Mouse (Mus musculus) spleen, postnatal 36 days (tissue): ENCODE results near the gene Dhcr7.

ENCODE experiments used
- DNase-seq, 2 experiments: peaks; one replicate each; pipeline ENCODE4 v3.0.0; 2022; ENCODE audit warnings: low spot score in 2 of 2, mixed read lengths in 1 of 2

Gene Dhcr7

DNA sequence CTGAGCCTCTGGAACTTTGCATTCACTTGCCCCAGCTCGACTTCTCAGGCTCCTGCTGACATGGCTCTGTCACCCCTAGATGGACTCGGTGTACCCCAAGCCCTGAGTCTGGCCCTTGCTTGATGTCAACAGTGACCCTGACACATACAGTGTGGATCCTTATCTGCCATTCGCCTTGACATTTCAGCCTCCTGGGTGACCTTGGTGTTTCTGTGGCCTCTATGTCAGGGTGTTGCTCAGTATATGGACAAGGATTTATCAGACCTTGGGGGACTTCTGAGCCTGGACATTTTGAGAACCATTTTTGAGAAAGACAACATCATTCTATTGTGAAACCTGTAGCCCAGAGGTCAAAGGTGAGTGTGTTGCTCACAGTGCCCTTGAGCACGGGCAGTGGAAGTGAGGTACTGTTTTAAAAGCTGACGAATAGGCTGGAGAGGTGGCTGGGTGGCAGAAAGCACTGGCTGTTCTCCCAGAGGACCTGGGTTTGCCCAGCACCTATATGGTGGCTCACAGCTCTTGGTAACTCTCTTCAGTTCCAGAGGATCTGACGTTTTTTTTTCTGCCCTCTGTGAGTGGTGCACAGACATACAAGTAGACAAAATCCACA is 10.7 kb downstream of the Dhcr7 start:
- DNase-seq, result no peak

DNA sequence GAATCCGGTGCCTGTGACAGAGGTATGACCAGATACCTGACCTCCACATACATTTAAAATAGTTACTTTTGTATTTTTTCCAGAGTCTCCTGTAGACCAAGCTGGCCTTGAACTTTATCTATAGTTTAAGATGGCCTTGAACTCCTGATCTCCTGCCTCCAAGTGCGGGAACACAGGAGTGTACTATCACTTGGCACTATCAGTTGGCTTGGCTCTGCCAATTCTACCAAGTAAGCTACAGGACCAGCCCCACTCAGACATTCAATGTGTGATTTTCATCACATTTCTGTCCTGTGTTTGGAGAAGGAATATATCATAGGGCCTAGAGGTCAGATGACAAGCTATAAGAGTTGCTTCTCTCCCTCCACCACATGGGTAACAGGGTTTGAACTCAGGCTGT is 11.4 kb downstream of the Dhcr7 start:
- no peak for DNase-seq

DNA sequence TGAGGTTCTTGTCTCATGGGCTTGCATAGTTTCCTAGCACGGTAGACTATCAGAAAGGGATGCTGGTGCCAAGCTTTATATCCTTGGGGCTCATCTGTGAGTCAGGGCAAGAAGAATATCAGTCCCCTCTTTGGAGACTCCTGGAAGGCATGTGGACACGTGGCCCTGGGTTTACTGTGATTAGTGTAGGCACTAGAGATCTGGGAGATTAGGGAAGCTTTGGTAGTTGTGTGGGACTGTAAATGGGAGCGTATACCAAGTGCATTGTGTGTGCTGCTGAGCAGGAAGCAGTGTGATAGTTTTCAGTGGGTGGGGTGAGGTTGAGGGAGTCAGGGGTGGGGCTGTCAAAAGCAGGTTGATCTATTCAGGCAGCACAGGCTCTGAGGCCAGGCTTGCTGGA is 12.0 kb downstream of the Dhcr7 start:
- no peak for DNase-seq

DNA sequence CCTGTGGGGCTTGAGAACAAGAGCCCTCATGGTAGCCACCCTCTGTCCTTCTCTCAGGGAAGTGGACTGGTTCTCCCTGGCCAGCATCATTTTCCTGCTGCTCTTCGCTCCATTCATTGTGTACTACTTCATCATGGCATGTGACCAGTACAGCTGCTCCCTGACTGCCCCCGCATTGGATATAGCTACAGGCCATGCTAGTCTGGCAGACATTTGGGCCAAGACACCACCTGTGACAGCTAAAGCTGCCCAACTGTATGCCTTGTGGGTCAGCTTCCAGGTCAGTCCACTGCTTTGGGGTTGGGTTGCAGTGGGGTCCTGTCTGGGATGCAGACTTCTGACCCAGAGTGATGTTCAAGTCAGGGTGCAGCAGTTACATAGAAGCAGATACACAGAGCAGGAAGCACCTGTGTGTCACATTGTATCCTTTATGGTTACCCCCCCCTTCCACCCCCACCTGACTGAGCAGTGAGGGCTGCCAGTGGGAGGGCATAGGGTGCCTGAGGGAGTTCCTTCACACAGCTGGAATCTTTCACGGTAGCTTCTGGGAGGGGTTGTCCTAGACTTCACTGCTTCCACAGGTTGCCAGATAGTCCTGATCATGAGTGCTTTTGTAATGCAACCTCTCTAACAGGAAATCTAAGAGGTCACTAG is 14.9 kb downstream of the Dhcr7 start:
- DNase-seq, result no peak

DNA sequence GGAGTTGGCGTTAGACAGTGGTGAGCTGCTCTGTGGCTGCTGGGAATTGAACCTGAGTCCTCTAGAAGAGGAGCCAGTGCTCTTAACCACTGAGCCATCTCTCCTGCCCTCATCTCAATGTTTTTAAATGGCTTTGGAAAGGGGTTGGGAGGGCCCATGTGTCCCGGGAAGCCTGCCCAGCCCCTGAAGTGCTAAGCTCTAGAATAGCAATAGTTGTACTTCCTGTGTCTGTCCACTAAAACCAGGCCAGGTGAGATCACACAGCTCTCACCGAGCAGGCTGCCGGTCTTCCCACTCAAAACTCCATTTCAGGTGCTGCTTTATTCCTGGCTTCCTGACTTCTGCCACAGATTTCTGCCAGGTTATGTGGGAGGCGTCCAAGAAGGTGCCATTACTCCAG is 17.2 kb downstream of the Dhcr7 start:
- DNase-seq, result no peak

DNA sequence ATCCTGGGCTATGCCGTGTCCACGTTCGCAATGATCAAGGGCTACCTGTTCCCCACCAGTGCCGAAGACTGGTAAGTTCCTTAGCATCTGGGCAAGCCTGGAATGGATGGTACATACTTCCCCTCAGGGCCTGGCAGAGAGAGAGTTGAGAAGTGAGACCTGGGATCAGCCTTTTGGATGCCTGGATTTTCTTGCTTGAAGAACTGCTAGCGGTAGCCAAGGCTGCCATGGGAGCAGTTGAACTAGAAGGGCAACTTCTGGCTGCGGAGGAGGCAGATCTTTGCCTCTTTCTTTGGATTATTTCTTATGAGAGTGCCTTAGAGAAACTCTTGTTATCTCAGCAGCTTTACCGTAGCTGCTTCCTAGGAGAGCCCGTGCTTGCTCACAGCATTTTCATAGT is 18.4 kb downstream of the Dhcr7 start:
- DNase-seq, result no peak

DNA sequence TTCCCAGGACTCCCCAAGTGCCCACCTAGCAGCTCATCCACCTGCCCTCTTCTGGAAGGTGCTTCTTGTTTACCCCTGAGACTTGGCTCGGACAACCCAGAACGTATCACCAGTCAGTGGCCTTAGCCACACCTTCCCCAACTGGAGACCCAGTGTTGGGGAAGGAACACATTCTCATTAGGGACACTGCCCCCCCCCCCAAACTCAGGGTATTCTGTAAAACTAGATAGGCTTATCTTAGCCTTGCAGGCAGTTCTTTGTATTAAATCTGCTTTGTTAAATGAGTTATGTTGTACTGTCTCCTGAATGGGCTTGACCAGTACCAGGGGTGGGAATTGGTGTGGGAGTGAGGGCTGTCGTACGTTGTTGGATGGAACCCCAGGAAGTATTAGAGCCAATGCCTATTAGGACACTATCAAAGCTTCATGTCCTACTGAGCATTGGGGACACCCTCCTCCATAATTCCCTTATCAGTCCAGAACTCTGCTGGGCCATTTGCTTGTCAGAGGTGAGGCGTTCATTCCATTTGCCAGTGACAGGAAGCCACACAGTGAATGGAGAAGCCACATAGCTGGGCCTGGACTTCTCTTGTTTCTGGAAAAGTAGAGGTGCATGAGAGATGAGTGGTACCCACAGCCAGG is 25.3 kb downstream of the Dhcr7 start:
- DNase-seq, result no peak

DNA sequence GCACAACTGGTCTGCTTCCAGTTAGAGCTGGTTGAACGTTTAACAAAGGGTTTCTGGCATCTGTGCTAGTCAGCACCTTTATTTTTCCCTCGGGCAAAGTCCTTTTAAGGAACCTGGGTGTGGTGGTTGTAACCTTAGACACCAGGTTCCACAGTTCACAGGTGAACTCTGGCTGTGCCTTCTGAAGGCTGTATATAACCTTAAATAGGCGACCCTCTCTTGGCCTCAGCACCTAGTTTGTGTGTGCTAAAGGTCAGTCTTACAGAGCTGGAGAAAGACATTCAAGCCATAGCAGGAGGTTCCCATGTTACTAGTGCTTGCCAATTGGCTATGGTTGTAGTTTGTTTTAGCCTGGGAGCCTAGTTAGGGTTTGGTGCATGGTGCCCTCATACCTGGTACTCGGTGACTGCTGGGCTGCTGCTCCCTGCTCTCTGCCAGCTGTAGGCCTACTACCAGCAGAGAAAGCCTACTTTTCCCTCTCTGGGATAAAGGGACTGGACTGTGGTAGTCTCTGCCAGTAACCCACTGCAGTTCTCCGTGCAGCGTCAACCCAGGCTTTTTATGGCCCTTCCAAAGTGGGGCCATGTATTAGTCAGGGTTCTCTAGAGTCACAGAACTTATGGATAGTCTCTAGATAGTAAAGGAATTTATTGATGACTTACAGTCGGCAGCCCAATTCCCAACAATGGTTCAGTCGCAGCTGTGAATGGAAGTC is 26.0 kb downstream of the Dhcr7 start:
- DNase-seq, result no peak

DNA sequence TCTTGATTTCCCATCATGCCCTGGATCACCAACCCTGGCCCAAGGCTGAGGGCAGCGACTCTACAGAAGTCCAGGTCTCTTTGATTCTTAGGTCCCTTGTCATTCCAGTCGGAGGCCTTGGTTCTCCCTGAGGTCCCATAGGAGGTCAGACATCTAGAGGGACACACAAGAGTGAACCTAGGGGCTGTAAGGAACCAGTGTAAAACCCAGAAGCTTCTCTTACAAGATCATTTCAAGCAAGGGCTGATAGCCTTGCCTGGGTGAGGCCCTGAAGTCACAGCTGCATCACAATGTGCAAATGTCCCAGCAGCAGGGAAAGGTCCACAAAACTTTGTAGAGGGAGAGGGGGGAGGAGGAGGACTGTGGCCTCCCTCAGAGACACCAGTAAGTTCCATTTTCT is 43.6 kb downstream of the Dhcr7 start, which contains the start of gene Gm498:
Gm498 (plus strand) TSS at position 301 of the 400 bp plus-strand sequence.
- DNase-seq, result no peak

DNA sequence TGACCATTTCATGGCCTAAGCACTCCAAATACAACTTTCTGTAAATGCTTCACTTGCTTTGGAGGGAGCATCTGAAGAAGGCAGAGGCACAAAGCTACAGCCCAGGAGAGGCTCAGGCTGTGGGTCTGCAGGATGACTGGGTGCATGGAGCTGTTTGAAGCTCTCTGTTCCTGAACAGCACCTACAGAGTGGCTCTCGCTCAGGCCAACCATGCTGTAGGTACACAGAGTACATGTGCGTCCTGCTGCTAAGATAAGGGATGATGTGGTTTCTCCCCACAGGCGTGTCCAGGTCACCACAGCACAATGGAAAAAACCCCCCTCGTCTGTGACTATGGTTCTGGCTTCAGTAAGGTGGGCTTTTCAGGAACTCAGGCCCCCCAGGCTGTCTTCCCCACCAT is 45.9 kb downstream of the Dhcr7 start:
- no peak for DNase-seq

DNA sequence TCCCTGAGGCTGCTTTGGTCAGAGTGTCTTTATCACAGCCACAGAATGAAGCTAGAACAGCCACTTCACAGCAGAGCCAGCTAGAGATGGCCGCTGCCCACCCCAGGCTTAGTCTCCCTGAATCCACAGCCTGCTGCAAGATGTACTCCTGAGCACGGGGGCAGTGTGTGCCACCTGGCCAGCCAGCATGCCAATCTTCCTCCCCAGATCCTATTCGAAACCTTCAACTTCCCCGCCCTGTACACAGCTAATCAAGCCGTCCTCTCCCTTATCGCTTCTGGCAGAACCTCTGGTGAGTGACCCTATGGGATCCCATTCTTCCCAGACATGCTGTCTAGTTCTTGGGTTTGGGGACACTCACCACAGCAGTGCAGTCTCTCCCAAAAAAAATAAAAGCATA is 60.8 kb downstream of the Dhcr7 start:
- no peak for DNase-seq

DNA sequence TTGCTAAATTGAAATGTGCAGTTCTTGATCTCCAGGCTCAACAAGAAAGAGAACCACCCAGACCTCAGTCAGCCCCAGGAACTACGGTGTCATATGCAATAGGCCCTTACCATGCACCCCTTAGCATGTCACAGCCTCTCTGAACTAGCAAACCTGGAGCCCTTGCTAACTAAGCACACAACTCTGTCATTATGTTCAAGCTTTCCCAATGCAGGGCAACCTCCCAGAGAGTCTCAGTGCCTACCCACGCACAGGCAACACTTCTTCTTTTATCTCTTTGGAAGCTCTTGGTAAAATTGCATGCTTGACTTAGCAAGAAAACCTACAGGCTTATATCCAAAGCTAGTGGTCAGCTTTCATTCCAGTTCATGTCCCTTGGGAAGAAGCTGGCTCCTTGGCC is 68.2 kb downstream of the Dhcr7 start:
- DNase-seq, result no peak

DNA sequence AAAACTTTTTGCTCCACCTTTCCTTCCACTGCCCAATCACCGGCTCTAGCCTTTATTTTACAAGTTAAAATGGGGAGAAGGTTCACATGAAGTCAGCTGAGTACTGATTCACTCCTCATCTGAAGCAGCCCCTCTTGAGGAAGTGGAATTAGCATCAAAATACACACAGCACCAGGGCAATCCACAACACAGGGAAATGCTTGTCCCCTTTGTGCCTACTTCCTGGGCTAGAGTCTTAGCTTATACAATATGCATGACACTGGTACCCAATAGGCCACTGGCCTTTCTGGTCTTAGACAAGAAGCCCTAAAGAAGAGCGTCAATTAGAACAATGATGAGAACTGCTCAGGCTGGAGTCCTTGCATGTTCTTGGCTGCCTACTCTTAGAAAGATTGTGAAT is 69.4 kb downstream of the Dhcr7 start:
- DNase-seq, result no peak
